Mouse (Mus musculus): ENCODE results near the gene Gm42906. TPM values are rescaled to one million over a fixed set of nuclear protein-coding genes. Genes with fewer than 3 reads are reported as not detected.
A peak's percentile ranks its signal among the peaks of the same experiment; 100 is the strongest.

The Gm42906 gene
- polyA plus RNA-seq, 2 experiments = not detected

DNA sequence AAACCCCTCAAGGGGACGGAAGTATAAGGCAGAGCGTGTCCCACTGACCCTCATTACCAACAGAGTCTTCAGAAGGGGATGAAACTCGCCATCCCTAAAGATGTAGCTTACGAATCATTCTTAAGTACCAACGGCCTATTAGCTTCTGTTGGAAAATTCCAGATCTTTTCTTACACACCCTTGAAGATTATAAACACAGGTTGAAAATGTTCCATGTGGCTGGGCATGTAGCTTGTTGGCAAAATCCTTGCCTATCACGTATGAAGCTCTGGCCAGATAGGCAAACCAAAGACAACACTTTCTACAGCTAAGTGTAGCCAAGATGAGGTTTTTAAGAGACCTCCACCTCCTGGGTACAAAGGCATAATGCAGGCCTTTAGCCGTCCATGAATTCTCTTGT is 319.0 kb downstream of the Gm42906 start:
- WGBS (ENCODE audit: insufficient replicate concordance) = 56% methylated on average over 7 of the region's 7 CpGs
- ATAC-seq (ENCODE audit: insufficient read depth) = no peak
- no peak overlapping the region for H3K4me2 ChIP-seq (ENCODE audit: low read depth)

DNA sequence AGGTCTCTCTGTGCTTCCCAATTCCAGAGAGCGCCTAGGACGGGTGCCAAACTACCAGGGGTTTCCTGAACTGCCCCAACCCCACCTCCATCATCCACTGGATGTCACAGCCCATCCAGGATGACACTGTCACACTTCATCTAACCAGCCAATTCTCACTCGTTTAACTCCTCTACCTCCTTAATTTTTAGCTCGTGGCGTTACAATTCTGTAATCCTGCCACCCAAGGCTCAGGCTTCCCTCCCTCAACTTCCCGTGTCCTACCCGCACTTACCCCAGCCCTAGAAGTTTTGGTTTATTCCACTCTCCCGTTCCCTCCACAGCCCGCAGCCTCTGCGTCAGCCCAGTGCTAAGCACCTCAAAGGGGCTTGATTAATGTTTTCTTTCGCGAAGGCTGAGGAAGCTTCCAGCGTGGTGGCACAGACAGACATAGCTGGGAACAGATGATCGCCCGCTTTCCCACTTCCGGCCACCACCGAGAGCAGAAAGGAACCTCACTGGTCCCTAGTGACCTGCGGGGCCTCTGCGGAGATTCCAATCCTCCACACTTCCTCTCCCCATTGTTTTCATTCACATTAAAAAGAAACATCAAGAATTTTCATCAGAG is 319.6 kb downstream of the Gm42906 start:
- H3K36me3 ChIP-seq (replicated peaks; ENCODE audit: control insufficient read depth, insufficient read depth, low read depth) = no peaks in the 10 kb centered on the region
- H3K4me3 ChIP-seq (ENCODE audit: insufficient read depth in 1 of 2, low read depth in 2 of 2, low read length in 2 of 2) = no peak overlapping the region
- no peak overlapping the region for H3K27ac ChIP-seq
- H3K4me2 ChIP-seq (ENCODE audit: low read depth) = peak overlapping the region; percentile 1; the same call in 1 of the 2 replicates
- no peaks in the 10 kb centered on the region for H3K27me3 ChIP-seq (ENCODE audit: control insufficient read depth, insufficient read depth, low read length)
- WGBS (ENCODE audit: insufficient replicate concordance) = 14% methylated on average over 19 of the region's 19 CpGs
- DNase-seq (ENCODE audit: low read depth in 3 of 3, low spot score in 3 of 3) (no peak), ATAC-seq (ENCODE audit: insufficient read depth) (no peak)
- H3K9ac ChIP-seq (replicated peaks) = no peak overlapping the region
- TF ChIP-seq EP300 (IDR thresholded peaks at IDR 0.05; ENCODE audit: low read depth) = no peak
- no peak for TF ChIP-seq CTCF (IDR thresholded peaks at IDR 0.05; ENCODE audit: low read depth)
- no peaks in the 10 kb centered on the region for H3K9me3 ChIP-seq (ENCODE audit: control insufficient read depth, low read length)
- no peaks in the 10 kb centered on the region for H3K4me1 ChIP-seq (replicated peaks; ENCODE audit: control insufficient read depth in 2 of 2, insufficient read depth in 2 of 2, low read length in 1 of 2)

More for the DNA sequence above, 319.0 kb downstream of the Gm42906 start:
- Histone ChIP-seq H3K27me3 (ENCODE audit: control insufficient read depth, insufficient read depth, low read length) (no peaks in the 10 kb centered on the region), H3K4me3 (ENCODE audit: insufficient read depth in 1 of 2, low read depth in 2 of 2, low read length in 2 of 2) (no peak overlapping the region), H3K4me1 (replicated peaks; ENCODE audit: control insufficient read depth in 2 of 2, insufficient read depth in 2 of 2, low read length in 1 of 2) (no peaks in the 10 kb centered on the region), H3K36me3 (replicated peaks; ENCODE audit: control insufficient read depth, insufficient read depth, low read depth) (no peaks in the 10 kb centered on the region), H3K9ac (replicated peaks) (no peak overlapping the region), H3K27ac (no peak overlapping the region), H3K9me3 (ENCODE audit: control insufficient read depth, low read length) (no peaks in the 10 kb centered on the region)
- TF ChIP-seq CTCF (IDR thresholded peaks at IDR 0.05; ENCODE audit: low read depth) (no peak), EP300 (IDR thresholded peaks at IDR 0.05; ENCODE audit: low read depth) (no peak)
- DNase-seq (ENCODE audit: low read depth in 3 of 3, low spot score in 3 of 3) = no peak

GRCm38 (mm10) chr5:151106841-151107240 is 321.1 kb downstream of the Gm42906 start:
- no peak for TF ChIP-seq CTCF (IDR thresholded peaks at IDR 0.05; ENCODE audit: low read depth)
- TF ChIP-seq EP300 (IDR thresholded peaks at IDR 0.05; ENCODE audit: low read depth) = no peak
- Histone ChIP-seq H3K27me3 (ENCODE audit: control insufficient read depth, insufficient read depth, low read length) (no peaks in the 10 kb centered on the region), H3K4me1 (replicated peaks; ENCODE audit: control insufficient read depth in 2 of 2, insufficient read depth in 2 of 2, low read length in 1 of 2) (no peaks in the 10 kb centered on the region), H3K27ac (no peak overlapping the region), H3K4me2 (ENCODE audit: low read depth) (no peak overlapping the region), H3K4me3 (ENCODE audit: insufficient read depth in 1 of 2, low read depth in 2 of 2, low read length in 2 of 2) (no peak overlapping the region), H3K9ac (replicated peaks) (no peak overlapping the region), H3K36me3 (replicated peaks; ENCODE audit: control insufficient read depth, insufficient read depth, low read depth) (no peaks in the 10 kb centered on the region), H3K9me3 (ENCODE audit: control insufficient read depth, low read length) (no peaks in the 10 kb centered on the region)
- 53% methylated on average over 3 of the region's 3 CpGs for WGBS (ENCODE audit: insufficient replicate concordance)
- DNase-seq (ENCODE audit: low read depth in 3 of 3, low spot score in 3 of 3) (no peak), ATAC-seq (ENCODE audit: insufficient read depth) (no peak)

- H3K4me1 ChIP-seq (replicated peaks; ENCODE audit: control insufficient read depth in 2 of 2, insufficient read depth in 2 of 2, low read length in 1 of 2) = no peaks in the 10 kb centered on the region
- no peak overlapping the region for H3K4me2 ChIP-seq (ENCODE audit: low read depth)
- ATAC-seq (ENCODE audit: insufficient read depth) (no peak), DNase-seq (ENCODE audit: low read depth in 3 of 3, low spot score in 3 of 3) (no peak)
- no peaks in the 10 kb centered on the region for H3K36me3 ChIP-seq (replicated peaks; ENCODE audit: control insufficient read depth, insufficient read depth, low read depth)
- H3K27me3 ChIP-seq (ENCODE audit: control insufficient read depth, insufficient read depth, low read length) = no peaks in the 10 kb centered on the region
- no peak overlapping the region for H3K9ac ChIP-seq (replicated peaks)
- no peak overlapping the region for H3K27ac ChIP-seq
- H3K4me3 ChIP-seq (ENCODE audit: insufficient read depth in 1 of 2, low read depth in 2 of 2, low read length in 2 of 2) = no peak overlapping the region
- no peak for TF ChIP-seq CTCF (IDR thresholded peaks at IDR 0.05; ENCODE audit: low read depth)
- no peaks in the 10 kb centered on the region for H3K9me3 ChIP-seq (ENCODE audit: control insufficient read depth, low read length)
- 53% methylated on average over 10 of the region's 10 CpGs for WGBS (ENCODE audit: insufficient replicate concordance)
These were observed 322.6 kb downstream of the Gm42906 start for GRCm38 (mm10) chr5:151105054-151105971.

GRCm38 (mm10) chr5:151104354-151105053 is 323.5 kb downstream of the Gm42906 start:
- no peak for ATAC-seq (ENCODE audit: insufficient read depth)
- Histone ChIP-seq H3K4me2 (ENCODE audit: low read depth) (no peak overlapping the region), H3K36me3 (replicated peaks; ENCODE audit: control insufficient read depth, insufficient read depth, low read depth) (no peaks in the 10 kb centered on the region), H3K9me3 (ENCODE audit: control insufficient read depth, low read length) (no peaks in the 10 kb centered on the region), H3K9ac (replicated peaks) (no peak overlapping the region), H3K4me3 (ENCODE audit: insufficient read depth in 1 of 2, low read depth in 2 of 2, low read length in 2 of 2) (no peak overlapping the region), H3K4me1 (replicated peaks; ENCODE audit: control insufficient read depth in 2 of 2, insufficient read depth in 2 of 2, low read length in 1 of 2) (no peaks in the 10 kb centered on the region), H3K27me3 (ENCODE audit: control insufficient read depth, insufficient read depth, low read length) (no peaks in the 10 kb centered on the region), H3K27ac (no peak overlapping the region)
- DNase-seq (ENCODE audit: low read depth in 3 of 3, low spot score in 3 of 3) = no peak
- no peak for TF ChIP-seq CTCF (IDR thresholded peaks at IDR 0.05; ENCODE audit: low read depth)
- no peak for TF ChIP-seq EP300 (IDR thresholded peaks at IDR 0.05; ENCODE audit: low read depth)
- WGBS (ENCODE audit: insufficient replicate concordance) = 42% methylated on average over 9 of the region's 9 CpGs
